Mouse (Mus musculus): ENCODE results near the gene Arhgap22. TPM values are rescaled to one million over a fixed set of nuclear protein-coding genes. Genes with fewer than 3 reads are reported as not detected.

Gene Arhgap22
- polyA plus RNA-seq, 1 experiment: 230 TPM

DNA sequence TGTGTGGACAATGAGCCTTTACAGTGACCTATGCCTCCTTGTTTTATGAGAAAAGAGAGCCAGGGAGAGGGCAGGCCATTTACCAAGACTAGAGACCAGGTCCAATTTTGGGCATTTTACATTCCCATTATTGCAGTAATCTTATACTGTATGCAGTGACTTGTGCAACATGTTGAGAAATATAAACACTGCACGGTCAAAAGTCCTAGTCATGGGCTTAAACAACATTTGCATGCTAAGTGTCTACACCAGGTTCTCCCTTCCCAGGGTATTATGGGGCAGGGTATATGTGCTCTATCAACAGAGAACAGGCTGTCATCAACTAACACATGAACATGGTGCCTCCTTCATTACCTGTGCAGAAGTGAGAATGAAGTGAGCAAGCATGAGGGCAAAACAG, 160.3 kb downstream of the Arhgap22 start:
- Histone ChIP-seq H3K4me3 (ENCODE audit: insufficient read depth, poor library complexity, severe bottlenecking) (no peak overlapping the region), H3K27me3 (ENCODE audit: control insufficient read depth, insufficient read depth, insufficient read length) (no peaks in the 10 kb centered on the region), H3K36me3 (ENCODE audit: control insufficient read depth, insufficient read depth) (peaks cover 36% of the 10 kb centered on the region), H3K79me3 (ENCODE audit: low read depth) (no peaks in the 10 kb centered on the region), H3ac (ENCODE audit: control insufficient read depth, insufficient read length, low read depth) (no peak overlapping the region), H3K79me2 (ENCODE audit: control insufficient read depth, insufficient read depth) (no peaks in the 10 kb centered on the region)
- TF ChIP-seq MYOG (IDR thresholded peaks at IDR 0.05; ENCODE audit: control insufficient read depth, extremely low read depth, insufficient read length): no peak
- TF ChIP-seq CTCF (IDR thresholded peaks at IDR 0.05; ENCODE audit: control insufficient read depth, insufficient read depth, insufficient read length): no peak
- TF ChIP-seq USF1 (IDR thresholded peaks at IDR 0.05; ENCODE audit: low read depth): no peak
- TF ChIP-seq FOSL1 (IDR thresholded peaks at IDR 0.05; ENCODE audit: insufficient read depth, low read length, poor library complexity, severe bottlenecking): no peak
- no peak for TF ChIP-seq MAX (IDR thresholded peaks at IDR 0.05)
- no peak for TF ChIP-seq MYOD1 (IDR thresholded peaks at IDR 0.05; ENCODE audit: control insufficient read depth, insufficient read length, low read depth)
- TF ChIP-seq CEBPB (IDR thresholded peaks at IDR 0.05; ENCODE audit: low read depth): no peak

DNA sequence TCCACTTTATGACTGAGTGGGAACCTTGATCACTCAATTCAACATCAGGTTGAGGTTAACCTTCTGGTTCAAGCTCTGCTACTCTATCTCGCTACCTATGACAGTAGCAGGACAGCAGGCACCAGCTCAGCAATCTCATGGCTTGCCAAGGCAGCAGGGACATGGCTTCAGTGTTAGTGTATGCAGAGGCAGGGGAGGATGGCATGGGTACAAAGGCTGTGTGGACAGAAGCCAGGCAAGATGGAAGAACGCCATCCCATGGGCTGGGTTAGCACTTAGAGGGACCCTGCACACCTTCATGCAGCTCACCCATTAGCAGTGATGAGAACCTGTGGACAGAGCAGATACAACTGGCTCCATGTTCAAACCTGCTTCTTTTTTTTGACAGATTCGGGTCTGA, 163.4 kb downstream of the Arhgap22 start:
- TF ChIP-seq CEBPB (IDR thresholded peaks at IDR 0.05; ENCODE audit: low read depth) (no peak), CTCF (IDR thresholded peaks at IDR 0.05; ENCODE audit: control insufficient read depth, insufficient read depth, insufficient read length) (no peak), USF1 (IDR thresholded peaks at IDR 0.05; ENCODE audit: low read depth) (no peak), MYOG (IDR thresholded peaks at IDR 0.05; ENCODE audit: control insufficient read depth, extremely low read depth, insufficient read length) (no peak), FOSL1 (IDR thresholded peaks at IDR 0.05; ENCODE audit: insufficient read depth, low read length, poor library complexity, severe bottlenecking) (no peak), MAX (IDR thresholded peaks at IDR 0.05) (no peak), MYOD1 (IDR thresholded peaks at IDR 0.05; ENCODE audit: control insufficient read depth, insufficient read length, low read depth) (no peak)
- H3K4me3 ChIP-seq (ENCODE audit: insufficient read depth, poor library complexity, severe bottlenecking): no peak overlapping the region

GRCm38 (mm10) chr14:33378723-33379122, 164.9 kb downstream of the Arhgap22 start:
- TF ChIP-seq CEBPB (IDR thresholded peaks at IDR 0.05; ENCODE audit: low read depth) (no peak), USF1 (IDR thresholded peaks at IDR 0.05; ENCODE audit: low read depth) (no peak), MAX (IDR thresholded peaks at IDR 0.05) (no peak), MYOD1 (IDR thresholded peaks at IDR 0.05; ENCODE audit: control insufficient read depth, insufficient read length, low read depth) (no peak), MYOG (IDR thresholded peaks at IDR 0.05; ENCODE audit: control insufficient read depth, extremely low read depth, insufficient read length) (no peak), FOSL1 (IDR thresholded peaks at IDR 0.05; ENCODE audit: insufficient read depth, low read length, poor library complexity, severe bottlenecking) (no peak)
- no peak overlapping the region for H3K4me3 ChIP-seq (ENCODE audit: insufficient read depth, poor library complexity, severe bottlenecking)
- no peaks in the 10 kb centered on the region for H3K27me3 ChIP-seq (ENCODE audit: control insufficient read depth, insufficient read depth, insufficient read length)
- no peak overlapping the region for H3ac ChIP-seq (ENCODE audit: control insufficient read depth, insufficient read length, low read depth)
- H3K36me3 ChIP-seq (ENCODE audit: control insufficient read depth, insufficient read depth): peaks cover 21% of the 10 kb centered on the region
- no peaks in the 10 kb centered on the region for H3K79me2 ChIP-seq (ENCODE audit: control insufficient read depth, insufficient read depth)
- no peaks in the 10 kb centered on the region for H3K79me3 ChIP-seq (ENCODE audit: low read depth)

More for the DNA sequence above, 163.4 kb downstream of the Arhgap22 start:
- Histone ChIP-seq H3K79me3 (ENCODE audit: low read depth) (no peaks in the 10 kb centered on the region), H3K27me3 (ENCODE audit: control insufficient read depth, insufficient read depth, insufficient read length) (no peaks in the 10 kb centered on the region), H3ac (ENCODE audit: control insufficient read depth, insufficient read length, low read depth) (no peak overlapping the region), H3K36me3 (ENCODE audit: control insufficient read depth, insufficient read depth) (peaks cover 15% of the 10 kb centered on the region), H3K79me2 (ENCODE audit: control insufficient read depth, insufficient read depth) (no peaks in the 10 kb centered on the region)

GRCm38 (mm10) chr14:33380830-33381457, 167.1 kb downstream of the Arhgap22 start:
- H3K36me3 ChIP-seq (ENCODE audit: control insufficient read depth, insufficient read depth): peaks cover 37% of the 10 kb centered on the region

GRCm38 (mm10) chr14:33398065-33398860, 184.4 kb downstream of the Arhgap22 start:
- H3K79me2 ChIP-seq (ENCODE audit: control insufficient read depth, insufficient read depth): no peaks in the 10 kb centered on the region

More at GRCm38 (mm10) chr14:33380830-33381457, 167.1 kb downstream of the Arhgap22 start:
- TF ChIP-seq MAX (IDR thresholded peaks at IDR 0.05) (no peak), CEBPB (IDR thresholded peaks at IDR 0.05; ENCODE audit: low read depth) (no peak), MYOD1 (IDR thresholded peaks at IDR 0.05; ENCODE audit: control insufficient read depth, insufficient read length, low read depth) (no peak), MYOG (IDR thresholded peaks at IDR 0.05; ENCODE audit: control insufficient read depth, extremely low read depth, insufficient read length) (no peak), USF1 (IDR thresholded peaks at IDR 0.05; ENCODE audit: low read depth) (no peak), CTCF (IDR thresholded peaks at IDR 0.05; ENCODE audit: control insufficient read depth, insufficient read depth, insufficient read length) (no peak), FOSL1 (IDR thresholded peaks at IDR 0.05; ENCODE audit: insufficient read depth, low read length, poor library complexity, severe bottlenecking) (no peak)
- no peak overlapping the region for H3K4me3 ChIP-seq (ENCODE audit: insufficient read depth, poor library complexity, severe bottlenecking)
- no peaks in the 10 kb centered on the region for H3K27me3 ChIP-seq (ENCODE audit: control insufficient read depth, insufficient read depth, insufficient read length)
- H3K79me3 ChIP-seq (ENCODE audit: low read depth): no peaks in the 10 kb centered on the region
- H3K79me2 ChIP-seq (ENCODE audit: control insufficient read depth, insufficient read depth): no peaks in the 10 kb centered on the region
- no peak overlapping the region for H3ac ChIP-seq (ENCODE audit: control insufficient read depth, insufficient read length, low read depth)

More at GRCm38 (mm10) chr14:33398065-33398860, 184.4 kb downstream of the Arhgap22 start:
- H3K36me3 ChIP-seq (ENCODE audit: control insufficient read depth, insufficient read depth): peaks cover 18% of the 10 kb centered on the region
- H3K79me3 ChIP-seq (ENCODE audit: low read depth): no peaks in the 10 kb centered on the region
- no peak overlapping the region for H3K4me3 ChIP-seq (ENCODE audit: insufficient read depth, poor library complexity, severe bottlenecking)
- TF ChIP-seq CTCF (IDR thresholded peaks at IDR 0.05; ENCODE audit: control insufficient read depth, insufficient read depth, insufficient read length) (no peak), MAX (IDR thresholded peaks at IDR 0.05) (no peak), USF1 (IDR thresholded peaks at IDR 0.05; ENCODE audit: low read depth) (no peak), MYOD1 (IDR thresholded peaks at IDR 0.05; ENCODE audit: control insufficient read depth, insufficient read length, low read depth) (no peak), FOSL1 (IDR thresholded peaks at IDR 0.05; ENCODE audit: insufficient read depth, low read length, poor library complexity, severe bottlenecking) (no peak), CEBPB (IDR thresholded peaks at IDR 0.05; ENCODE audit: low read depth) (no peak), MYOG (IDR thresholded peaks at IDR 0.05; ENCODE audit: control insufficient read depth, extremely low read depth, insufficient read length) (no peak)
- H3ac ChIP-seq (ENCODE audit: control insufficient read depth, insufficient read length, low read depth): no peak overlapping the region
- H3K27me3 ChIP-seq (ENCODE audit: control insufficient read depth, insufficient read depth, insufficient read length): no peaks in the 10 kb centered on the region
